Mouse (Mus musculus) R1 (cell line): ENCODE measurements around the gene Primpol.
A peak's percentile ranks its signal among the peaks of the same experiment; 100 is the strongest.

Experiments
- DNase-seq: peaks from one replicate; pipeline ENCODE4 v3.0.0-alpha.2; 2018; ENCODE audit warnings: low read depth, low spot score

Primpol gene

GRCm38 (mm10) chr8:46562333-46562732 lies 54.7 kb downstream of the Primpol start:
- no peak for DNase-seq

- DNase-seq = peak; percentile 69
These were observed 57.6 kb downstream of the Primpol start for GRCm38 (mm10) chr8:46559428-46559827.

- peak; percentile 41 for DNase-seq
These were observed 64.6 kb downstream of the Primpol start for GRCm38 (mm10) chr8:46552441-46552765.

GRCm38 (mm10) chr8:46551615-46552440 lies 65.2 kb downstream of the Primpol start, which contains the start of gene Cenpu:
Gene Cenpu, plus strand, starts transcription at chr8:46552028.
- peak; percentile 99 for DNase-seq

- no peak for DNase-seq
These were observed 66.0 kb downstream of the Primpol start for GRCm38 (mm10) chr8:46551029-46551428.

- DNase-seq = no peak
These were observed 67.0 kb downstream of the Primpol start for GRCm38 (mm10) chr8:46550058-46550457.

- DNase-seq = peak; percentile 63
These were observed 69.8 kb downstream of the Primpol start for GRCm38 (mm10) chr8:46547245-46547644.

GRCm38 (mm10) chr8:46546431-46547176 lies 70.4 kb downstream of the Primpol start:
- DNase-seq = peak; percentile 28

GRCm38 (mm10) chr8:46545854-46546253 lies 71.2 kb downstream of the Primpol start:
- no peak for DNase-seq

GRCm38 (mm10) chr8:46543662-46544061 lies 73.3 kb downstream of the Primpol start:
- DNase-seq = no peak

GRCm38 (mm10) chr8:46543191-46543590 lies 73.8 kb downstream of the Primpol start:
- no peak for DNase-seq

GRCm38 (mm10) chr8:46539701-46540100 lies 77.3 kb downstream of the Primpol start:
- DNase-seq = no peak

- no peak for DNase-seq
These were observed 83.1 kb downstream of the Primpol start for GRCm38 (mm10) chr8:46533926-46534325.

GRCm38 (mm10) chr8:46530541-46530940 lies 86.5 kb downstream of the Primpol start:
- DNase-seq = no peak

GRCm38 (mm10) chr8:46529508-46529907 lies 87.5 kb downstream of the Primpol start:
- no peak for DNase-seq

- peak; percentile 32 for DNase-seq
These were observed 90.2 kb downstream of the Primpol start for GRCm38 (mm10) chr8:46526821-46527220.

GRCm38 (mm10) chr8:46526098-46526497 lies 90.9 kb downstream of the Primpol start:
- DNase-seq = no peak
